Mouse (Mus musculus): ENCODE measurements around the gene Axin2.

Gene Axin2

GRCm38 (mm10) chr11:108902303-108902702 lies 17.8 kb upstream of the Axin2 start:
- no peak for DNase-seq (ENCODE audit: low read depth, low spot score)

- no peak for DNase-seq (ENCODE audit: low read depth, low spot score)
These were observed 13.4 kb upstream of the Axin2 start for GRCm38 (mm10) chr11:108906590-108907254.

GRCm38 (mm10) chr11:108909396-108910195 lies 10.6 kb upstream of the Axin2 start:
- DNase-seq (ENCODE audit: low read depth, low spot score) = no peak

GRCm38 (mm10) chr11:108910328-108910886 lies 9.7 kb upstream of the Axin2 start:
- DNase-seq (ENCODE audit: low read depth, low spot score) = no peak

GRCm38 (mm10) chr11:108910903-108911302 lies 9.2 kb upstream of the Axin2 start:
- no peak for DNase-seq (ENCODE audit: low read depth, low spot score)

GRCm38 (mm10) chr11:108912174-108912573 lies 8.0 kb upstream of the Axin2 start:
- no peak for DNase-seq (ENCODE audit: low read depth, low spot score)

- no peak for DNase-seq (ENCODE audit: low read depth, low spot score)
These were observed 2.5 kb upstream of the Axin2 start for GRCm38 (mm10) chr11:108917422-108918324.

- peak; percentile 81 for DNase-seq (ENCODE audit: low read depth, low spot score)
These were observed 722 bp downstream of the Axin2 start for GRCm38 (mm10) chr11:108920636-108921505.

GRCm38 (mm10) chr11:108921506-108922455 lies 1.6 kb downstream of the Axin2 start:
- no peak for DNase-seq (ENCODE audit: low read depth, low spot score)

GRCm38 (mm10) chr11:108922511-108923187 lies 2.5 kb downstream of the Axin2 start:
- DNase-seq (ENCODE audit: low read depth, low spot score) = no peak

- no peak for DNase-seq (ENCODE audit: low read depth, low spot score)
These were observed 3.0 kb downstream of the Axin2 start for GRCm38 (mm10) chr11:108923188-108923575.

GRCm38 (mm10) chr11:108923781-108924180 lies 3.6 kb downstream of the Axin2 start:
- DNase-seq (ENCODE audit: low read depth, low spot score) = no peak

- no peak for DNase-seq (ENCODE audit: low read depth, low spot score)
These were observed 4.2 kb downstream of the Axin2 start for GRCm38 (mm10) chr11:108924346-108924745.

GRCm38 (mm10) chr11:108925202-108925601 lies 5.1 kb downstream of the Axin2 start:
- DNase-seq (ENCODE audit: low read depth, low spot score) = peak; percentile 76

- DNase-seq (ENCODE audit: low read depth, low spot score) = no peak
These were observed 5.7 kb downstream of the Axin2 start for GRCm38 (mm10) chr11:108925826-108926225.

- DNase-seq (ENCODE audit: low read depth, low spot score) = peak; percentile 48
These were observed 6.4 kb downstream of the Axin2 start for GRCm38 (mm10) chr11:108926345-108927092.

GRCm38 (mm10) chr11:108927093-108927444 lies 6.9 kb downstream of the Axin2 start:
- DNase-seq (ENCODE audit: low read depth, low spot score) = peak; percentile 34

GRCm38 (mm10) chr11:108928096-108928495 lies 7.9 kb downstream of the Axin2 start:
- DNase-seq (ENCODE audit: low read depth, low spot score) = no peak

All from skeletal muscle tissue, adult 2 months (tissue).